Mouse (Mus musculus) hindbrain, embryonic 10.5 days (tissue): ENCODE measurements at regions not wholly inside any gene's neighbourhood (a gene's known extent, or its start where the extent isn't known, plus 50 kb on each side); places are given as distances from the start of the nearest gene placed in this dataset.
A peak's percentile ranks its signal among the peaks of the same experiment; 100 is the strongest.

Experiments used
- DNase-seq: peaks from one replicate; pipeline ENCODE4 v3.0.0-alpha.2; 2017; ENCODE audit warnings: low spot score
- H3K27ac ChIP-seq: fragments of 300-500 bp; sonication (generic); 2 replicates; pipeline ENCODE4 v1.5.1; 2016; ENCODE audit warnings: mild to moderate bottlenecking, moderate library complexity
- H3K27me3 ChIP-seq: fragments of 300-500 bp; sonication (generic); 2 replicates; pipeline ENCODE4 v1.6.1; 2016; ENCODE audit warnings: mild to moderate bottlenecking; ENCODE audit not compliant: poor library complexity, insufficient read depth, severe bottlenecking
- H3K36me3 ChIP-seq: fragments of 300-500 bp; sonication (generic); 2 replicates; pipeline ENCODE4 v1.6.1; 2016; ENCODE audit warnings: mild to moderate bottlenecking, moderate library complexity
- H3K4me1 ChIP-seq: fragments of 300-500 bp; sonication (generic); replicated peaks from 2 replicates; pipeline ENCODE4 v1.6.1; 2016; ENCODE audit warnings: mild to moderate bottlenecking
- H3K4me3 ChIP-seq: fragments of 300-500 bp; sonication (generic); 2 replicates; pipeline ENCODE4 v1.5.1; 2016; ENCODE audit warnings: mild to moderate bottlenecking, moderate library complexity
- H3K9me3 ChIP-seq: fragments of 300-500 bp; sonication (generic); 2 replicates; pipeline ENCODE4 v1.6.1; 2016; ENCODE audit warnings: mild to moderate bottlenecking, moderate library complexity
- WGBS: fragments of 180-500 bp; shearing (Covaris S2); methylation state at CpG from one replicate; pipeline ENCODE4 v1.1.7; 2016; 5-methylcytosine and 5-hydroxymethylcytosine counted together

GRCm38 (mm10) chr10:117434871-117435733, 55.3 kb upstream of the Cpsf6 start:
- Histone ChIP-seq H3K4me1 (peaks cover 26% of the 10 kb centered on the region), H3K9me3 (no peaks in the 10 kb centered on the region), H3K27me3 (peaks cover 51% of the 10 kb centered on the region), H3K27ac (peak overlapping the region; percentile 66), H3K36me3 (no peaks in the 10 kb centered on the region), H3K4me3 (peak overlapping the region; percentile 36)
- peak; percentile 91 for DNase-seq
- 17% methylated on average over 33 of the region's 33 CpGs for WGBS

- Histone ChIP-seq H3K9me3 (no peaks in the 10 kb centered on the region), H3K4me1 (peaks cover 26% of the 10 kb centered on the region), H3K36me3 (no peaks in the 10 kb centered on the region), H3K27ac (no peak overlapping the region), H3K27me3 (peaks cover 51% of the 10 kb centered on the region), H3K4me3 (no peak overlapping the region)
- 95% methylated on average over 8 of the region's 8 CpGs for WGBS
- DNase-seq, result no peak
Observed at GRCm38 (mm10) chr10:117434293-117434842, 54.6 kb upstream of the Cpsf6 start.

- H3K4me3 ChIP-seq, result no peak overlapping the region
- 93% methylated on average over 12 of the region's 12 CpGs for WGBS
- peaks cover 51% of the 10 kb centered on the region for H3K27me3 ChIP-seq
- H3K36me3 ChIP-seq, result no peaks in the 10 kb centered on the region
- no peaks in the 10 kb centered on the region for H3K9me3 ChIP-seq
- no peak overlapping the region for H3K27ac ChIP-seq
- no peak for DNase-seq
- peaks cover 26% of the 10 kb centered on the region for H3K4me1 ChIP-seq
Observed at GRCm38 (mm10) chr10:117433547-117434292, 53.9 kb upstream of the Cpsf6 start.

GRCm38 (mm10) chr10:117432871-117433546, 53.2 kb upstream of the Cpsf6 start:
- Histone ChIP-seq H3K4me3 (peak overlapping the region; percentile 14; the same call in 1 of the 2 replicates), H3K4me1 (peaks cover 26% of the 10 kb centered on the region), H3K27me3 (peaks cover 50% of the 10 kb centered on the region), H3K36me3 (no peaks in the 10 kb centered on the region), H3K9me3 (no peaks in the 10 kb centered on the region), H3K27ac (no peak overlapping the region)
- 93% methylated on average over 7 of the region's 7 CpGs for WGBS
- no peak for DNase-seq

- H3K27me3 ChIP-seq, result peaks cover 46% of the 10 kb centered on the region
- H3K27ac ChIP-seq, result no peak overlapping the region
- WGBS, result 11% methylated on average over 21 of the region's 21 CpGs
- H3K4me1 ChIP-seq, result peaks cover 26% of the 10 kb centered on the region
- H3K4me3 ChIP-seq, result peak overlapping the region; percentile 14; the same call in 1 of the 2 replicates
- no peaks in the 10 kb centered on the region for H3K36me3 ChIP-seq
- peak; percentile 79 for DNase-seq
- no peaks in the 10 kb centered on the region for H3K9me3 ChIP-seq
Observed at GRCm38 (mm10) chr10:117432415-117432814, 52.6 kb upstream of the Cpsf6 start.

- no peak for DNase-seq
- H3K36me3 ChIP-seq, result no peaks in the 10 kb centered on the region
- peaks cover 24% of the 10 kb centered on the region for H3K4me1 ChIP-seq
- 74% methylated on average over 12 of the region's 12 CpGs for WGBS
- H3K9me3 ChIP-seq, result no peaks in the 10 kb centered on the region
- peaks cover 46% of the 10 kb centered on the region for H3K27me3 ChIP-seq
- H3K27ac ChIP-seq, result no peak overlapping the region
- H3K4me3 ChIP-seq, result no peak overlapping the region
Observed at GRCm38 (mm10) chr10:117431850-117432249, 52.0 kb upstream of the Cpsf6 start.

GRCm38 (mm10) chr10:117431086-117431619, 51.3 kb upstream of the Cpsf6 start:
- DNase-seq, result no peak
- Histone ChIP-seq H3K9me3 (no peaks in the 10 kb centered on the region), H3K4me3 (no peak overlapping the region), H3K4me1 (peaks cover 22% of the 10 kb centered on the region), H3K27ac (no peak overlapping the region), H3K36me3 (no peaks in the 10 kb centered on the region), H3K27me3 (peaks cover 39% of the 10 kb centered on the region)
- 94% methylated on average over 3 of the region's 3 CpGs for WGBS

- WGBS, result 85% methylated on average over 5 of the region's 5 CpGs
- Histone ChIP-seq H3K27me3 (peaks cover 33% of the 10 kb centered on the region), H3K4me3 (no peak overlapping the region), H3K4me1 (peaks cover 23% of the 10 kb centered on the region), H3K9me3 (no peaks in the 10 kb centered on the region), H3K27ac (no peak overlapping the region), H3K36me3 (no peaks in the 10 kb centered on the region)
- no peak for DNase-seq
Observed at GRCm38 (mm10) chr10:117430224-117430884, 50.5 kb upstream of the Cpsf6 start.

GRCm38 (mm10) chr10:117429459-117430183, 49.8 kb upstream of the Cpsf6 start:
- 92% methylated on average over 19 of the region's 19 CpGs for WGBS

More at GRCm38 (mm10) chr10:117429459-117430183, 49.8 kb upstream of the Cpsf6 start:
- H3K36me3 ChIP-seq, result no peaks in the 10 kb centered on the region
- no peak for DNase-seq
- H3K27me3 ChIP-seq, result peaks cover 30% of the 10 kb centered on the region
- peaks cover 19% of the 10 kb centered on the region for H3K4me1 ChIP-seq
- no peak overlapping the region for H3K4me3 ChIP-seq
- no peak overlapping the region for H3K27ac ChIP-seq
- no peaks in the 10 kb centered on the region for H3K9me3 ChIP-seq
